Mouse (Mus musculus) testis, adult 2 months (tissue): ENCODE data around the gene Med24. TPM values are rescaled to one million over a fixed set of nuclear protein-coding genes. Genes with fewer than 3 reads are reported as not detected.

Experiments used
- H3K27ac ChIP-seq: fragments of 200-500 bp; 2 replicates; pipeline ENCODE4 v1.5.1; 2012; ENCODE audit warnings: low read depth, low read length; ENCODE audit not compliant: control insufficient read depth, insufficient read depth
- H3K27me3 ChIP-seq: fragments of 200-500 bp; 2 replicates; pipeline ENCODE4 v1.6.1; 2012; ENCODE audit warnings: mild to moderate bottlenecking, low read length, moderate library complexity; ENCODE audit not compliant: control insufficient read depth, insufficient read depth
- H3K36me3 ChIP-seq: fragments of 200-500 bp; 2 replicates; pipeline ENCODE4 v1.6.1; 2012; ENCODE audit warnings: mild to moderate bottlenecking, low read length; ENCODE audit not compliant: control insufficient read depth, insufficient read depth
- H3K4me1 ChIP-seq: fragments of 200-500 bp; 2 replicates; pipeline ENCODE4 v1.6.1; 2012; ENCODE audit warnings: low read length; ENCODE audit not compliant: control insufficient read depth, insufficient read depth
- H3K4me3 ChIP-seq: fragments of 200-500 bp; 2 replicates; pipeline ENCODE4 v1.5.1; 2012; ENCODE audit warnings: low read depth, mild to moderate bottlenecking, low read length, moderate library complexity, mixed read lengths; ENCODE audit not compliant: control insufficient read depth
- CTCF ChIP-seq: fragments of 200-500 bp; IDR thresholded peaks from 2 replicates; pipeline ENCODE4 v1.5.1; 2012; ENCODE audit warnings: low read depth, mild to moderate bottlenecking, inconsistent platforms, low read length, moderate library complexity; ENCODE audit not compliant: control insufficient read depth, insufficient read depth, insufficient replicate concordance
- POLR2A ChIP-seq: fragments of 200-500 bp; IDR thresholded peaks from 2 replicates; pipeline ENCODE4 v1.6.1; 2012; ENCODE audit warnings: low read depth, mild to moderate bottlenecking, inconsistent platforms, low read length, moderate library complexity; ENCODE audit not compliant: control insufficient read depth
- polyA plus RNA-seq: library from polyadenylated mRNA; depleted of rRNA; stranded (reverse); fragments of >200 nt; gene quantifications from 2 replicates; pipeline ENCODE4 v1.2.3, GENCODE M21; 2012

The Med24 gene
- polyA plus RNA-seq, 1 experiment: 96.6 TPM

DNA sequence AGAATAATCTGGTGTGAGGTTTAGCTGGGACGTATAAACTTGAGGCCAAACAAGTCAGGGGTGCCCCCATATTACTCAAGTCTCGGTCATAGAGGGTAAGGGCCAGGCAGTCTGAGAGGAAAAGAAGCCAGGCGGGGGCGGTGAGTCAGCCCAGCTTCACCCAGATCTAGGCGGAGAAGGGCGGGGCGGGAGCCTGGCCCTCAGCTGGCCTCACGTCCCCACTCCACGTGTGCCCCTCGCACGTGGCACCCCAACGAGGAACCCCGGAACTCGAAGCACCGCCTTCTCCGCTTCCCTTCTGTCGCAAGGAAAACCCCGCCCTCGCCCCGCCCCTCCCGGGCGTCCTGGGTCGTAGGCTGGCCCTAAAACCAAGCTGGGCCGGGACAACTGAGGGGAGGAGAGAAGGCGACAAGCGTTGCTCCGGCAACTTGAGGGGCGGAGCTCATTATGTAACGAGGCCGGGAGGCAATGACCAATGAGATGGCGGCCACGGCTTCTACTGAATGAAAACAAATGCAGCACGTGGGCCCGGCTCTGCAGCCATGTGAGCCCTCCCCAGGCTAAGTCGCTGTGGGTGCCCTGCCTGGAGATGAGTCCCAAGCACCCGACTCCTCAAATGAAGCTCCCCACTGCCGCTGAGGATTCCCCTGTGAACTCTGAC is 44.5 kb upstream of the Med24 start:
- TF ChIP-seq CTCF: no peak
- peak; percentile 66 for TF ChIP-seq POLR2A

DNA sequence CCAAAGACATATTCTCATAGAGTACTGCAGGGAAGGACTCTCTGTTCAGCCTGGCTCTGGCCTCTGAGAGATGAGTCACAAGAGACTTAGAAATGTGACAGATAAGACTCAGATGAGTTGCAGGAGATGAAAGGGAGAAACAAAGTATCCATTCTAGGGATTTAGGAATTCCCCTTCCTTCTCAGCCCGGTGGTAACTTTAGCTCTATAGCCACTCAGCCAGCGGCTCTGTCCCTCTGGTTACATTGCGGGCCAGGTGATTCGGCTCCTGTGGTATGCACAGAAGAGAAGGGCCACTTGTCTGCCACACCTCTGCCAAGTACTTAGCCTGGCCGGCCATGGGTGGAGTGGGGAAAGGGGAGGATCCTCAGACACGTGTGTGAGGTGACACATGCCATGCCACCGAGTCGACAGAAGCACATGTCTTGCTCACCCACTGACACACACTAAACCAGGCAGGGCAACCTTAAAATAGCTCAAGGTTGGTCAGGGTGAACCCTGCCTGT is 43.5 kb upstream of the Med24 start:
- peak overlapping the region; percentile 71 for H3K27ac ChIP-seq
- TF ChIP-seq POLR2A: no peak
- TF ChIP-seq CTCF: no peak

More for the DNA sequence above, 44.5 kb upstream of the Med24 start:
- Histone ChIP-seq H3K4me3 (peak overlapping the region; percentile 89), H3K27ac (peak overlapping the region; percentile 94), H3K36me3 (no peaks in the 10 kb centered on the region), H3K27me3 (no peaks in the 10 kb centered on the region), H3K4me1 (peaks cover 37% of the 10 kb centered on the region)

DNA sequence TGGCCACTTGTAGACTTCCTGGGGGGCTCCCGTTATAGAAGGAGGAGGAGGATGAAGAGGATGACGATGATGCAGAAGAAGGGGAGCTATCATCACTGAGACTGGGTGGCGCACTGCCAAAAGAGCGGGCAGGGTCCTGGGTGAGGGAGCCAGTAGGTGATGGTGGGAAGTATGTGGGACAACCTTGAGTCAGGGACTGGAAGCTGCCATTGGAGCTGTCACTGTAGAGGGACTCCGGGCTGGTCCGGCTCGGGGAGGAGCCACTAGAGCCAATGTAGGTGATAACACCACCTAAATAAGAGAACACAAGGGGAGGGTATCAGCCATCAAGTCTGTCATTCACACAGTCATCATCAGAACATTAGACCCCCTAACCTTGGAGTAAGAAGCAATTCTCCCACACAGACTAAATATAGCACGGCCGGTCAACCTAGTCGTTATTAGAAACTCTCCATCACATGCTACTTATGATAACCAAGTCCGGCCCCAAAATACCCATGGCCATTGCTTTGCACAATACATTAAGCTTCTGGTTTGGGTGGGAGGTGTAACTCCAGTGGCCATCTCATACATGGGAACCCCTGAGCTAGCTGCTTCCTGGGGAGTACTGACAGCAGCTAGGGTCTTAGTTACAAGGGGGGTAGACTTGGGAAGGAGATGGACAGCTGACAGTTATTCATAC is 42.8 kb upstream of the Med24 start:
- H3K27ac ChIP-seq: no peak overlapping the region
- no peak for TF ChIP-seq CTCF
- no peak for TF ChIP-seq POLR2A
- H3K36me3 ChIP-seq: no peaks in the 10 kb centered on the region
- no peak overlapping the region; the same call in 1 of the 2 replicates for H3K4me3 ChIP-seq
- peaks cover 48% of the 10 kb centered on the region for H3K4me1 ChIP-seq
- no peaks in the 10 kb centered on the region for H3K27me3 ChIP-seq

More for the DNA sequence above, 43.5 kb upstream of the Med24 start:
- H3K36me3 ChIP-seq: no peaks in the 10 kb centered on the region
- no peaks in the 10 kb centered on the region for H3K27me3 ChIP-seq
- H3K4me1 ChIP-seq: peaks cover 44% of the 10 kb centered on the region
- peak overlapping the region; percentile 75 for H3K4me3 ChIP-seq

DNA sequence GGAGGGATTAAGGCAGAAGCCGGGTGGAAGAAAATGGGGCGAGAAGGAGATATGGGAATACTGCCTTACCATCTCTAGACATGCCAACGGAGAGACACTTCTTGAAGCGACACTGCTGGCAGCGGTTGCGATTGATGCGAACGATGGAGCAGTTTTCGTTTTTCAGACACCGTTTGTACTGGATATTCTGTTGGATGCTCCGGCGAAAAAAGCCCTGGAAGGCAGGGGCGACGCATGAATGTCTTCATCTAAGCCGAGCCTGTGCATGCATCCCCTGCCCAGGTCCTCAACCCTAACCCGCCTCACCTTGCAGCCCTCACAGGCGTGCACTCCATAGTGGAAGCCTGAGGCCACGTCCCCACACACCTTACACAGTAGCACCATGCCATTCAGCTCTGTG is 41.9 kb upstream of the Med24 start:
- TF ChIP-seq CTCF (no peak), POLR2A (no peak)
- H3K4me1 ChIP-seq: peaks cover 46% of the 10 kb centered on the region

DNA sequence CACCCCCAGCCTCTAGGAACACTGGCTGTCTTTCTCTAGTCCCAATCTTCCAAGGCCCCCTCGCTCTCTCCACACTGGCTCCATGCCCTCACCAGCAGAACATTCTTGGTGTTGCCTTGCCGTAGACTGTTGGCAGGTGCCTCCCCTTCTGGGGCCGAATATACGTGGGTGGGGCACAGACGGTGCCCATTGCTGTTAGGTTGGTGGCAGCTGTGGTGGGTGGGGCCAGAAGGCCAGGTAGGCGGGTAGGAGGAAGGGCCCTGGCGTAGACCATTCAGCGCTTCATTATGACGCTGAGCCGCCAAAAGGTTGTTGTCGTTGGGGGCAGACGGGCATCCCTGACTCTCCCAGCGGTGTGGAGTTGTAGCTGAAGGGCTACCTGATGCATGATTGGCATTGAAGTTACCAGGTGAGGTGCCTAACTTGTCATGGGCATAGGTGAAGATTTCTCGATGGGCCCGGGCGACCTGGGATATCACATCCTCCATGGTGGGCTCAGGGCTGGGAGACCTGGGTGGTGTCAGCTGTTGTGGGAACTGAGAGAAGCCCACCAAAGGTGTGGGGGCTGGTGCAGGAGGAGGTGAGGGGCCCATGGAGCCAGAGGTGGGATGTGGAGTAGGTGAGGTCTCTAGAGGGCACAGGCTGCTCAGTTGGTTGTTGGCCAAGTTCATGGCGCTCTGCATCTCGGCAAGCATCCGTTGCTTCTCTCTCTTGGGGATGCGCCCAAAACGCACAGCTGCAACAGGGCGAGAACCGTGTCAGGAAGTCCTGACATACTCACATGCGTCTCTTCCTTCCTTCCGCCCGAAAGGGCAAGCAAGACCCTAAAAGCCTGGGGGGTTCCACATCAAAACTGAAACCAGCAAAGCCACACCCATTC is 41.1 kb upstream of the Med24 start:
- no peak overlapping the region for H3K4me3 ChIP-seq
- no peak for TF ChIP-seq POLR2A
- TF ChIP-seq CTCF: no peak
- peaks cover 41% of the 10 kb centered on the region for H3K4me1 ChIP-seq
- H3K27ac ChIP-seq: no peak overlapping the region
- no peaks in the 10 kb centered on the region for H3K27me3 ChIP-seq
- no peaks in the 10 kb centered on the region for H3K36me3 ChIP-seq

More for the DNA sequence above, 41.9 kb upstream of the Med24 start:
- Histone ChIP-seq H3K27me3 (no peaks in the 10 kb centered on the region), H3K27ac (no peak overlapping the region), H3K36me3 (no peaks in the 10 kb centered on the region), H3K4me3 (no peak overlapping the region)

DNA sequence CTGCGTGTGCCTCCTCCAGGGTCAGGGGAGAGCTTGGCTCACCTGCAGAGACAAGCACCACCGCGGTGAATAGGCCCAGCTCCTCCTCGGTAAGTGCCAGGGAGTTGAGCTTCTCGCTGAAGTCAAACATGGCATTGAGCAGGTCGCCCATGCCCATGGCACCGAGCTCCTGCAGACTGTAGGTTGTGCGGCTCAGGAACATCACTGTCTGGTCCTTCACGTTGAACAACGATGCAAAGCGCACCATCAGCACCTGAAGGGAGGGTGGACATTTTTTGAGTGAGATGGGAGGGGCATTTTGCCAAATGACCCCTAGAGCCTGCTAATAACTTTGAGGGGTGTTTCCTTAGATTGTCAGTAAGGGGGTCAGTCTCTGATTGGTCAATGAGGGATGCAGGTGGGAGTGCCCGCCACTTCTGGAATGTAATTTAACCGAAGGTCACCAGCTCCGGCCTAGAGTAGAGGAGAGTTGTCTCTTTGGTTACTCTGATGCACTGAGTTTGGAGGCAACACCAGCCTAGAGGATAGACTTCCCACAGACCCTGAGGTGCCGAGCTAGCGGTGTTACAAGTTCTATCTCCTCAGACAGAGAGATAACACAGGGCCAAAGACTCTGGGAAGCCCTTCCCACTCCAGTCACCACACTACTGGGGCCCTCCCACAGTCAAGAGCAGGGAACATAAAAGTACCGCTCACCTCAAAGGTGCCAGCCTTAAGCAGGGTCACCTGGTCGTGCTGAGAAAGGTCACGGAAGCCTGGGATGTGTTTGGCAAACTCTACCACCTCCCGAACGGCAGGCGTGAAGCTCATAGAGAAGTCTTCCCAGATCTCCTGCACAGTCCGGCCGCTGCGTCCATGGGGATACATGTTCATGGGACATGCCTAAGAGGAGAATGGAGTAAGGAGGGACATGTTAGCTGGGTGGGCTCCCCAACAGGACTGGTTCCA is 40.0 kb upstream of the Med24 start:
- no peaks in the 10 kb centered on the region for H3K36me3 ChIP-seq
- TF ChIP-seq POLR2A (no peak), CTCF (no peak)
- no peak overlapping the region for H3K4me3 ChIP-seq
- no peaks in the 10 kb centered on the region for H3K27me3 ChIP-seq
- peaks cover 30% of the 10 kb centered on the region for H3K4me1 ChIP-seq
- H3K27ac ChIP-seq: no peak overlapping the region
